Mouse (Mus musculus) liver, embryonic 11.5 days (tissue): Measurements from ENCODE around the gene Dpysl5. TPM values are rescaled to one million over a fixed set of nuclear protein-coding genes. Genes with fewer than 3 reads are reported as not detected.

Experiments used
- ATAC-seq: fragments of 200-750 bp; cut with Nextera tagmentation; replicated peaks from 2 replicates; pipeline ENCODE4 v1.8.0; 2017; ENCODE audit warnings: moderate number of reproducible peaks, mild to moderate bottlenecking, moderate TSS enrichment, moderate library complexity; ENCODE audit not compliant: low FRiP score
- DNase-seq: peaks from one replicate; pipeline ENCODE4 v3.0.0-alpha.2; 2017; ENCODE audit warnings: low spot score
- H3K27ac ChIP-seq: fragments of 300-500 bp; sonication (generic); 2 replicates; pipeline ENCODE4 v1.5.1; 2014; ENCODE audit warnings: mild to moderate bottlenecking, low read depth, low read length, control low read depth
- H3K27me3 ChIP-seq: fragments of 300-500 bp; sonication (generic); replicated peaks from 2 replicates; pipeline ENCODE4 v1.6.1; 2014; ENCODE audit warnings: low read length, mixed read lengths; ENCODE audit not compliant: control insufficient read depth, insufficient read depth
- H3K36me3 ChIP-seq: fragments of 300-500 bp; sonication (generic); 2 replicates; pipeline ENCODE4 v1.6.1; 2014; ENCODE audit warnings: mild to moderate bottlenecking, low read length, moderate library complexity, mixed read lengths; ENCODE audit not compliant: control insufficient read depth, insufficient read depth
- H3K4me1 ChIP-seq: fragments of 300-500 bp; sonication (generic); replicated peaks from 2 replicates; pipeline ENCODE4 v1.6.1; 2014; ENCODE audit warnings: low read length, mixed read lengths; ENCODE audit not compliant: control insufficient read depth, insufficient read depth
- H3K4me2 ChIP-seq: fragments of 300-500 bp; sonication (generic); 2 replicates; pipeline ENCODE4 v1.6.1; 2014; ENCODE audit warnings: mild to moderate bottlenecking, control low read depth, moderate library complexity
- H3K4me3 ChIP-seq: fragments of 300-500 bp; sonication (generic); 2 replicates; pipeline ENCODE4 v1.5.1; 2014; ENCODE audit warnings: low read depth, low read length, control low read depth
- H3K9ac ChIP-seq: fragments of 300-500 bp; sonication (generic); 2 replicates; pipeline ENCODE4 v1.6.1; 2014; ENCODE audit warnings: low read depth, low read length, control low read depth
- H3K9me3 ChIP-seq: fragments of 300-500 bp; sonication (generic); 2 replicates; pipeline ENCODE4 v1.6.1; 2016; ENCODE audit warnings: low read length, inconsistent platforms, mixed read lengths; ENCODE audit not compliant: control insufficient read depth
- WGBS: fragments of 180-500 bp; shearing (Covaris S2); extraction: QIAGEN DNeasy Blood & Tissue Kit; methylation state at CpG from one replicate; pipeline ENCODE4 v1.1.7; 2014; 5-methylcytosine and 5-hydroxymethylcytosine counted together
- polyA plus RNA-seq: library from polyadenylated mRNA; unstranded; fragments of >200 nt; fragmentation: Nextera tagmentation; extraction: Ambion mirVana; gene quantifications from 2 replicates; pipeline ENCODE4 v1.2.1, GENCODE M21; 2014

Dpysl5 gene
- polyA plus RNA-seq, 1 experiment from 2014 or later: 1.6 TPM

- Histone ChIP-seq H3K36me3 (no peaks in the 10 kb centered on the region), H3K9me3 (no peaks in the 10 kb centered on the region), H3K4me1 (0 out of 2 replicates have a peak, but pooled peaks cover 3% of the 10 kb centered on the region), H3K4me3 (peak overlapping the region; percentile 78), H3K9ac (peak overlapping the region; percentile 66), H3K27me3 (peaks cover 26% of the 10 kb centered on the region; the same call in 1 of the 2 replicates), H3K27ac (no peak overlapping the region), H3K4me2 (peak overlapping the region; percentile 82)
- DNase-seq (no peak), ATAC-seq (no peak)
- WGBS: 19% methylated on average over 7 of the region's 7 CpGs
These were observed 103.7 kb downstream of the Dpysl5 start for GRCm38 (mm10) chr5:30815120-30815465.

DNA sequence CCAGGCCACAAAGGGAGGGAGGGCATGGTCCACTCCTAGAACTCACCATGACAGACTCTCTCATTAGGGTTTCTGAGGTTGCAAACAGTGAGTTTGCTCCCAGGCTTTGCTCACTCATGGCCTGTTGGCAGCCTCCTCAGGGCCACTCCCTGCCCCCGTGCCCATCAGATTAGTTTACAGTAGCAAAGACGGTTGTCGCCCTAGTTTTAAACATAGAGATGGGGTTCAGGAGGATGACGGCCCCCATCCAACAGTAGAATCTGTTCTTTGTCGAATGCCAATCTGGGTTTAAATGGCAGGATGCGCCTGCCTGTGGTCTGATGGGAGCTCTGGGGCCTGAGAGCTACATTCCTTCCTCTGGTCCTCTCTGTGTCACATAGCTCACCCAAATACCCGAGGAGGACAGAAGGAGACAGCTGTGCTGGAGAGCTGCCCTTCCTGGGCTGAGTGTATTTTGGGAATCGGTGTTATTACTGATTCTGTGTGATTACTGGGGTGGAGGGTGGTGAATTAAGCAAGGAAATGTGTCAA lies 105.0 kb downstream of the Dpysl5 start:
- Histone ChIP-seq H3K27ac (no peak overlapping the region), H3K27me3 (peaks cover 24% of the 10 kb centered on the region; the same call in 1 of the 2 replicates), H3K9me3 (no peaks in the 10 kb centered on the region), H3K9ac (no peak overlapping the region), H3K4me1 (0 out of 2 replicates have a peak, but pooled peaks cover 3% of the 10 kb centered on the region), H3K4me2 (no peak overlapping the region), H3K36me3 (no peaks in the 10 kb centered on the region), H3K4me3 (no peak overlapping the region)
- no peak for DNase-seq
- no peak for ATAC-seq
- 62% methylated on average over 8 of the region's 8 CpGs for WGBS

GRCm38 (mm10) chr5:30818758-30819309 lies 107.5 kb downstream of the Dpysl5 start:
- H3K9me3 ChIP-seq: no peaks in the 10 kb centered on the region
- WGBS: 81% methylated on average over 8 of the region's 8 CpGs
- H3K9ac ChIP-seq: no peak overlapping the region
- H3K4me3 ChIP-seq: no peak overlapping the region
- 0 out of 2 replicates have a peak, but pooled peaks cover 3% of the 10 kb centered on the region for H3K4me1 ChIP-seq
- peaks cover 9% of the 10 kb centered on the region; the same call in 1 of the 2 replicates for H3K27me3 ChIP-seq
- no peak overlapping the region for H3K4me2 ChIP-seq
- no peak overlapping the region for H3K27ac ChIP-seq
- DNase-seq (no peak), ATAC-seq (no peak)
- no peaks in the 10 kb centered on the region for H3K36me3 ChIP-seq

DNA sequence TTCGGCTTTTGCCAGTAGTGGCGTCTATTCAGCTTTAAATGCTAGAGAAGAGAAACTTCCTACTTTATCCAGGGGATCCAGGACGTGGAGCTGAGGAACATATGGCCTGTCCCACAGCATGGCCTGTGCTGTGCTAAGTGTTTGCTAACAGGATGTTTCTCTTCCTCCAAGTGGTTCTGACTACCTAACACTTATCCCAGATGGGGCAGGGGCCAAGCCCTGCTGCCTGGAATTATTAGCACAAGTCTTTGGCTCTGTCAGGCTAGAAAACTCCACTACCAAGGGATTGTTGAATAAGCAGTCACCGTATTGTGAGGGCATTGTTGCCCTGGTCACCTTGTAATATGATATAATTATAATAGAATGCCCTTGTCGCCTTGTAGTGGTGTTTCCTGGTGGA lies 111.3 kb downstream of the Dpysl5 start:
- Histone ChIP-seq H3K4me3 (no peak overlapping the region), H3K9me3 (no peaks in the 10 kb centered on the region), H3K4me1 (no peaks in the 10 kb centered on the region), H3K36me3 (no peaks in the 10 kb centered on the region), H3K27ac (no peak overlapping the region), H3K27me3 (no peaks in the 10 kb centered on the region), H3K9ac (no peak overlapping the region), H3K4me2 (no peak overlapping the region)
- no peak for DNase-seq
- WGBS: 74% methylated on average over 5 of the region's 5 CpGs
- no peak for ATAC-seq

- no peak for DNase-seq
- no peaks in the 10 kb centered on the region for H3K9me3 ChIP-seq
- ATAC-seq: no peak
- no peak overlapping the region for H3K4me2 ChIP-seq
- no peaks in the 10 kb centered on the region for H3K36me3 ChIP-seq
- WGBS: 81% methylated on average over 3 of the region's 3 CpGs
- no peak overlapping the region for H3K27ac ChIP-seq
- no peaks in the 10 kb centered on the region for H3K27me3 ChIP-seq
- no peaks in the 10 kb centered on the region for H3K4me1 ChIP-seq
- no peak overlapping the region for H3K4me3 ChIP-seq
- H3K9ac ChIP-seq: no peak overlapping the region
These were observed 111.7 kb downstream of the Dpysl5 start for GRCm38 (mm10) chr5:30823091-30823490.

GRCm38 (mm10) chr5:30824124-30824988 lies 113.0 kb downstream of the Dpysl5 start:
- Histone ChIP-seq H3K27ac (no peak overlapping the region), H3K9ac (no peak overlapping the region), H3K36me3 (no peaks in the 10 kb centered on the region), H3K4me1 (no peaks in the 10 kb centered on the region), H3K27me3 (no peaks in the 10 kb centered on the region), H3K4me3 (no peak overlapping the region), H3K4me2 (no peak overlapping the region), H3K9me3 (no peaks in the 10 kb centered on the region)
- WGBS: 83% methylated on average over 11 of the region's 11 CpGs
- ATAC-seq: no peak
- no peak for DNase-seq

- no peak overlapping the region for H3K9ac ChIP-seq
- H3K4me2 ChIP-seq: no peak overlapping the region
- H3K27me3 ChIP-seq: no peaks in the 10 kb centered on the region
- no peaks in the 10 kb centered on the region for H3K36me3 ChIP-seq
- no peak overlapping the region for H3K27ac ChIP-seq
- ATAC-seq (no peak), DNase-seq (no peak)
- no peak overlapping the region for H3K4me3 ChIP-seq
- H3K9me3 ChIP-seq: no peaks in the 10 kb centered on the region
- 45% methylated on average over 10 of the region's 10 CpGs for WGBS
- no peaks in the 10 kb centered on the region for H3K4me1 ChIP-seq
These were observed 113.8 kb downstream of the Dpysl5 start for GRCm38 (mm10) chr5:30825166-30825565.

GRCm38 (mm10) chr5:30825821-30826220 lies 114.5 kb downstream of the Dpysl5 start:
- WGBS: 65% methylated on average over 6 of the region's 6 CpGs
- Histone ChIP-seq H3K4me2 (no peak overlapping the region), H3K9ac (no peak overlapping the region), H3K4me3 (no peak overlapping the region), H3K27ac (no peak overlapping the region), H3K4me1 (no peaks in the 10 kb centered on the region), H3K36me3 (no peaks in the 10 kb centered on the region), H3K9me3 (no peaks in the 10 kb centered on the region), H3K27me3 (no peaks in the 10 kb centered on the region)
- ATAC-seq (no peak), DNase-seq (no peak)
